Mouse (Mus musculus): ENCODE measurements at regions not wholly inside any gene's neighbourhood (a gene's known extent, or its start where the extent isn't known, plus 50 kb on each side); places are given as distances from the start of the nearest gene placed in this dataset.

DNA sequence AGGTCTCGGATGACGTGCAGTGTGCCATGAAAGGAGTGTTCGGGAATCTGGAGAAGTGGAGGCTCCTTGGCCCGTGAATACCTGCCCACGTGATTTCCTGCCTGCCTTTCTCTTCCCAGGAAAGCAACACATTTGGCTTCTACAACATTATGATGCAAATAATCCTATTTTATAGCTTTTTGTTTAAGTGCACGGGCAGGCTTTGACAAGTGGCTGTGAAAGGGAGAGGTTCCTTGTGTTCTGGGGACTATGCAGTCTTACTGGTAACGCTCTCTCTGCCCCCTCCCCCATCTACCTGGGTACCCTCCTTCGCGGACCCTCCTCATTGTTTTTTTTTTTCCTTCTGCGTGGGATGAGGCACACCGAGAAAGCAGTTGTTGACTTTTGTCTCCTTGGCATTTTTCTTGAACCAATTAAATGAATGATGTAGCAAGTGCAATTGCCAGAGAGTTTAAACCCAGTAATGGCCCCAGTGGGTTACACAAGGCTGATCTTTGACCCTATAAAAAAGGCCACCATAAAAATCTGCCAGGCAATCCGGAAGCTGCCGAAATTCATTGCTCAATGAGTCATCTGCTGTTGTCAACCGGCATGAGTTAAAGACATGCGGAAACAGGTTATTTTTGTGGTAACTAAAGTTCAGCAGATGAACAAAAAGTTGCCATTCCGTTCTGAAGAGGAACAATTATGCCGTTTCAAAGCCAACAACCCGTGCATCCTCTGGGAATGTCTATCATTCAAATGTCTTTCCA, 90.7 kb downstream of the Dusp6 start:
- ATAC-seq (ENCODE audit: low FRiP score) (no peak), DNase-seq (ENCODE audit: low spot score) (no peak)
- no peaks in the 10 kb centered on the region for H3K4me1 ChIP-seq (ENCODE audit: insufficient read depth, low read length)
- H3K4me2 ChIP-seq (ENCODE audit: low read depth, low read length, poor library complexity, severe bottlenecking), result peak overlapping the region; percentile 10; the same call in 1 of the 2 replicates
- no peaks in the 10 kb centered on the region for H3K9me3 ChIP-seq (ENCODE audit: low read length)
- H3K4me3 ChIP-seq (ENCODE audit: low read depth, low read length), result no peak overlapping the region
- no peak for TF ChIP-seq CTCF (IDR thresholded peaks at IDR 0.05)
- WGBS, result 45% methylated on average over 18 of the region's 18 CpGs
- H3K27ac ChIP-seq (ENCODE audit: low read depth, low read length), result no peak overlapping the region
- no peaks in the 10 kb centered on the region for H3K36me3 ChIP-seq (ENCODE audit: insufficient read depth, low read length)
- H3K27me3 ChIP-seq (ENCODE audit: insufficient read depth, low read length), result no peaks in the 10 kb centered on the region
- no peak overlapping the region for H3K9ac ChIP-seq (replicated peaks; ENCODE audit: low read length, poor library complexity, severe bottlenecking)

- no peak overlapping the region for H3K4me3 ChIP-seq (ENCODE audit: low read depth, low read length)
Observed at GRCm38 (mm10) chr10:99354352-99354751, 91.3 kb downstream of the Dusp6 start.

DNA sequence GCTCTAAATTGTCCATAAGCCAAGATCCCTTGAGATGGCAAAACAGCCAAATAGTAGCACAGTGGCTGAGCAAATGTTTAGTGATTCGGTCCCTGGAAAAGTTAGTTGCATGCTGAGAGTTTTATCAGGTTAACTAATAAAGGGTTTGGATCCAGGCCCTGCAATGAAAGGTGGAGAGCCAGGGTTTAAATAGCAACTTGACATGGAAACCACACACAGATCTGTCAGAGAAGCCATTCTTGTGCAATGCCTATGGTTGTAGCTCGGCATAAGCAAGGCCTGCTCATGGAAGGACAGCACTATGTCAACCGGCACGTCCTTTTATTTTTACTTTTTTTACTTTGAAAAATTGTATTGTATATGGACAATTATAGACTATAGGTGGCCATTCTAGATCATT, 92.3 kb downstream of the Dusp6 start:
- WGBS, result 98% methylated on average over 4 of the region's 4 CpGs
- Histone ChIP-seq H3K4me1 (ENCODE audit: insufficient read depth, low read length) (no peaks in the 10 kb centered on the region), H3K4me2 (ENCODE audit: low read depth, low read length, poor library complexity, severe bottlenecking) (no peak overlapping the region), H3K27ac (ENCODE audit: low read depth, low read length) (no peak overlapping the region), H3K36me3 (ENCODE audit: insufficient read depth, low read length) (no peaks in the 10 kb centered on the region), H3K9ac (replicated peaks; ENCODE audit: low read length, poor library complexity, severe bottlenecking) (no peak overlapping the region), H3K27me3 (ENCODE audit: insufficient read depth, low read length) (no peaks in the 10 kb centered on the region), H3K9me3 (ENCODE audit: low read length) (no peaks in the 10 kb centered on the region), H3K4me3 (ENCODE audit: low read depth, low read length) (no peak overlapping the region)
- ATAC-seq (ENCODE audit: low FRiP score), result no peak
- no peak for TF ChIP-seq CTCF (IDR thresholded peaks at IDR 0.05)
- DNase-seq (ENCODE audit: low spot score), result no peak

More at GRCm38 (mm10) chr10:99354352-99354751, 91.3 kb downstream of the Dusp6 start:
- no peaks in the 10 kb centered on the region for H3K27me3 ChIP-seq (ENCODE audit: insufficient read depth, low read length)
- H3K27ac ChIP-seq (ENCODE audit: low read depth, low read length), result no peak overlapping the region
- no peaks in the 10 kb centered on the region for H3K4me1 ChIP-seq (ENCODE audit: insufficient read depth, low read length)
- H3K9ac ChIP-seq (replicated peaks; ENCODE audit: low read length, poor library complexity, severe bottlenecking), result no peak overlapping the region
- DNase-seq (ENCODE audit: low spot score), result no peak
- H3K4me2 ChIP-seq (ENCODE audit: low read depth, low read length, poor library complexity, severe bottlenecking), result no peak overlapping the region
- no peaks in the 10 kb centered on the region for H3K9me3 ChIP-seq (ENCODE audit: low read length)
- no peaks in the 10 kb centered on the region for H3K36me3 ChIP-seq (ENCODE audit: insufficient read depth, low read length)
- no peak for TF ChIP-seq CTCF (IDR thresholded peaks at IDR 0.05)
- 92% methylated on average over 2 of the region's 2 CpGs for whole genome bisulfite sequencing
- ATAC-seq (ENCODE audit: low FRiP score), result no peak

- TF ChIP-seq CTCF (IDR thresholded peaks at IDR 0.05), result no peak
- Histone ChIP-seq H3K4me3 (ENCODE audit: low read depth, low read length) (no peak overlapping the region), H3K4me2 (ENCODE audit: low read depth, low read length, poor library complexity, severe bottlenecking) (no peak overlapping the region), H3K9me3 (ENCODE audit: low read length) (no peaks in the 10 kb centered on the region), H3K36me3 (ENCODE audit: insufficient read depth, low read length) (no peaks in the 10 kb centered on the region), H3K4me1 (ENCODE audit: insufficient read depth, low read length) (no peaks in the 10 kb centered on the region), H3K27me3 (ENCODE audit: insufficient read depth, low read length) (no peaks in the 10 kb centered on the region), H3K27ac (ENCODE audit: low read depth, low read length) (no peak overlapping the region), H3K9ac (replicated peaks; ENCODE audit: low read length, poor library complexity, severe bottlenecking) (no peak overlapping the region)
- 90% methylated on average over 5 of the region's 5 CpGs for WGBS
- ATAC-seq (ENCODE audit: low FRiP score) (no peak), DNase-seq (ENCODE audit: low spot score) (no peak)
Observed at GRCm38 (mm10) chr10:99356221-99356620, 93.2 kb downstream of the Dusp6 start.

- no peaks in the 10 kb centered on the region for H3K9me3 ChIP-seq (ENCODE audit: low read length)
- no peak overlapping the region for H3K27ac ChIP-seq (ENCODE audit: low read depth, low read length)
- no peak overlapping the region for H3K4me2 ChIP-seq (ENCODE audit: low read depth, low read length, poor library complexity, severe bottlenecking)
- no peak overlapping the region for H3K4me3 ChIP-seq (ENCODE audit: low read depth, low read length)
- H3K9ac ChIP-seq (replicated peaks; ENCODE audit: low read length, poor library complexity, severe bottlenecking), result no peak overlapping the region
- DNase-seq (ENCODE audit: low spot score) (no peak), ATAC-seq (ENCODE audit: low FRiP score) (no peak)
- H3K4me1 ChIP-seq (ENCODE audit: insufficient read depth, low read length), result no peaks in the 10 kb centered on the region
- H3K36me3 ChIP-seq (ENCODE audit: insufficient read depth, low read length), result no peaks in the 10 kb centered on the region
- 85% methylated on average over 3 of the region's 3 CpGs for WGBS
- H3K27me3 ChIP-seq (ENCODE audit: insufficient read depth, low read length), result no peaks in the 10 kb centered on the region
- TF ChIP-seq CTCF (IDR thresholded peaks at IDR 0.05), result no peak
Observed at GRCm38 (mm10) chr10:99356883-99357282, 93.9 kb downstream of the Dusp6 start.

GRCm38 (mm10) chr10:99357347-99357746, 94.3 kb downstream of the Dusp6 start:
- Histone ChIP-seq H3K9me3 (ENCODE audit: low read length) (no peaks in the 10 kb centered on the region), H3K27ac (ENCODE audit: low read depth, low read length) (no peak overlapping the region), H3K36me3 (ENCODE audit: insufficient read depth, low read length) (no peaks in the 10 kb centered on the region), H3K4me1 (ENCODE audit: insufficient read depth, low read length) (no peaks in the 10 kb centered on the region), H3K9ac (replicated peaks; ENCODE audit: low read length, poor library complexity, severe bottlenecking) (no peak overlapping the region), H3K27me3 (ENCODE audit: insufficient read depth, low read length) (no peaks in the 10 kb centered on the region), H3K4me2 (ENCODE audit: low read depth, low read length, poor library complexity, severe bottlenecking) (no peak overlapping the region), H3K4me3 (ENCODE audit: low read depth, low read length) (no peak overlapping the region)
- 73% methylated on average over 4 of the region's 4 CpGs for WGBS
- no peak for ATAC-seq (ENCODE audit: low FRiP score)
- no peak for DNase-seq (ENCODE audit: low spot score)
- no peak for TF ChIP-seq CTCF (IDR thresholded peaks at IDR 0.05)
